In genomic region chr14:117951686-117952085, GRCm38 (mm10) we compare ENCODE assay signal across 10 mouse cellular contexts.
DNase-seq lines count a peak whose midpoint lies in the region; ATAC-seq and TF ChIP-seq lines count a peak whose summit lies in the region.
"Had no signal": no experiment of that assay in that cellular context is flagged by ENCODE, and none has a peak within 500 bp of the region (broad histone marks: within the 10 kb centered on the region; RNA-seq: fewer than 3 reads in every experiment).

No protein-coding gene starts in this region.

- no peak overlapping the region for H3K9ac ChIP-seq in heart, adult 2 months (ENCODE audit: low read depth, low read length)
- H3K9ac ChIP-seq in liver, adult 2 months (ENCODE audit: low read depth, low read length), result no peak overlapping the region
- no peak overlapping the region for H3K9ac ChIP-seq in embryonic facial prominence, embryonic 15.5 days
- H3K9ac ChIP-seq in neural tube, embryonic 13.5 days, result no peak overlapping the region

- H3K4me3 ChIP-seq in heart, adult 2 months, result no peak overlapping the region
- no peak overlapping the region for H3K4me3 ChIP-seq in liver, adult 2 months (ENCODE audit: insufficient read depth, low read depth, low read length)
- no peak overlapping the region for H3K4me3 ChIP-seq in embryonic facial prominence, embryonic 15.5 days (replicated peaks)
- H3K4me3 ChIP-seq in neural tube, embryonic 13.5 days, result no peak overlapping the region

- no peaks in the 10 kb centered on the region for H3K36me3 ChIP-seq in heart, adult 2 months (ENCODE audit: control insufficient read depth, insufficient read depth, low read length)
- H3K36me3 ChIP-seq in liver, adult 2 months (ENCODE audit: control insufficient read depth, insufficient read depth, low read length), result no peaks in the 10 kb centered on the region
- H3K36me3 ChIP-seq in embryonic facial prominence, embryonic 15.5 days, result no peaks in the 10 kb centered on the region
- H3K36me3 ChIP-seq in neural tube, embryonic 13.5 days, result no peaks in the 10 kb centered on the region

- no peak for DNase-seq in heart, adult 2 months
- DNase-seq in heart, postnatal 36 days, result no peak
- no peak for DNase-seq in liver, adult 2 months (ENCODE audit: extremely low read depth, low read depth, low spot score)
- no peak for DNase-seq in liver
- DNase-seq in ovary, adult 18-20 months (ENCODE audit: low spot score), result no peak
- DNase-seq in left cerebral cortex, adult 9 months (ENCODE audit: low spot score in 2 of 2), result no peak
- DNase-seq: layer of hippocampus, postnatal 36 days had no signal

- no peak overlapping the region for H3K4me2 ChIP-seq in embryonic facial prominence, embryonic 15.5 days (replicated peaks)
- no peak overlapping the region for H3K4me2 ChIP-seq in neural tube, embryonic 13.5 days

- TF ChIP-seq EP300 in heart, adult 2 months (IDR thresholded peaks at IDR 0.05; ENCODE audit: insufficient read depth, low read depth, low read length), result no peak

- no peaks in the 10 kb centered on the region for H3K79me2 ChIP-seq in heart, adult 2 months (replicated peaks; ENCODE audit: control insufficient read depth, insufficient read depth, low read length)
- H3K79me2 ChIP-seq in liver, adult 2 months (ENCODE audit: control insufficient read depth, insufficient read depth, low read length), result no peaks in the 10 kb centered on the region

- intact Hi-C loops in heart, adult 2 months (cut with DNase I), result no loop called here
- intact Hi-C loops in heart, postnatal 36 days (cut with DNase I), result no loop called here

- H3K4me1 ChIP-seq in heart, adult 2 months (ENCODE audit: control insufficient read depth, insufficient read depth, low read length), result no peaks in the 10 kb centered on the region
- H3K4me1 ChIP-seq in liver, adult 2 months (ENCODE audit: control insufficient read depth, insufficient read depth, low read length), result no peaks in the 10 kb centered on the region
- H3K4me1 ChIP-seq in embryonic facial prominence, embryonic 15.5 days, result no peaks in the 10 kb centered on the region
- H3K4me1 ChIP-seq in neural tube, embryonic 13.5 days (replicated peaks), result peaks cover 22% of the 10 kb centered on the region
- H3K4me1 ChIP-seq: megakaryocyte, embryonic 14.5 days had no signal

- TF ChIP-seq CTCF in heart, adult 2 months (IDR thresholded peaks at IDR 0.05), result peak; percentile 45
- TF ChIP-seq CTCF in liver, adult 2 months (IDR thresholded peaks at IDR 0.05; ENCODE audit: low read depth, low read length), result peak; percentile 3; the same call in 1 of the 2 replicates

- no peaks in the 10 kb centered on the region for H3K27me3 ChIP-seq in heart, adult 2 months (ENCODE audit: control insufficient read depth, insufficient read depth, low read length)
- H3K27me3 ChIP-seq in liver, adult 2 months (ENCODE audit: control insufficient read depth, insufficient read depth, low read length), result no peaks in the 10 kb centered on the region
- no peaks in the 10 kb centered on the region for H3K27me3 ChIP-seq in embryonic facial prominence, embryonic 15.5 days
- H3K27me3 ChIP-seq in neural tube, embryonic 13.5 days, result no peaks in the 10 kb centered on the region; the same call in 1 of the 2 replicates
- H3K27me3 ChIP-seq: megakaryocyte, embryonic 14.5 days had no signal

- peak; percentile 34; the same call in 1 of the 2 replicates for ATAC-seq in embryonic facial prominence, embryonic 15.5 days (ENCODE audit: insufficient number of reproducible peaks, low FRiP score, low TSS enrichment, low read depth)
- 0 out of 2 replicates have a peak, but pooled peaks have one; percentile 32 for ATAC-seq in neural tube, embryonic 13.5 days (ENCODE audit: low read depth)

- TF ChIP-seq POLR2A in heart, adult 2 months (IDR thresholded peaks at IDR 0.05; ENCODE audit: insufficient read depth, low read depth, low read length), result no peak
- no peak for TF ChIP-seq POLR2A in liver, adult 2 months (IDR thresholded peaks at IDR 0.05; ENCODE audit: extremely low read depth, insufficient read depth, low read length)

- 22% methylated on average over 5 of the region's 5 CpGs for WGBS in heart, adult 2 months
- 65% methylated on average over 5 of the region's 5 CpGs for WGBS in liver, adult 2 months
- 54% methylated on average over 5 of the region's 5 CpGs for WGBS in embryonic facial prominence, embryonic 15.5 days
- WGBS in neural tube, embryonic 13.5 days, result 68% methylated on average over 5 of the region's 5 CpGs

- H3K27ac ChIP-seq in heart, adult 2 months, result no peak overlapping the region
- H3K27ac ChIP-seq in liver, adult 2 months (replicated peaks; ENCODE audit: insufficient read depth, low read depth, low read length), result no peak overlapping the region
- H3K27ac ChIP-seq in embryonic facial prominence, embryonic 15.5 days (replicated peaks), result no peak overlapping the region
- H3K27ac ChIP-seq in neural tube, embryonic 13.5 days (replicated peaks), result no peak overlapping the region

- no peaks in the 10 kb centered on the region for H3K9me3 ChIP-seq in embryonic facial prominence, embryonic 15.5 days (replicated peaks)
- H3K9me3 ChIP-seq in neural tube, embryonic 13.5 days, result no peaks in the 10 kb centered on the region
